Mouse (Mus musculus) adrenal gland, postnatal 25 days (tissue): ENCODE measurements around the gene Pcca. TPM values are rescaled to one million over a fixed set of nuclear protein-coding genes. Genes with fewer than 3 reads are reported as not detected.

ENCODE experiments used
- DNase-seq: peaks from one replicate; pipeline ENCODE4 v3.0.0; 2021; ENCODE audit warnings: mixed read lengths
- total RNA-seq: library from RNA; stranded (reverse); gene quantifications from 2 replicates; pipeline ENCODE4 v1.2.3, GENCODE M21; 2021

Pcca gene
- total RNA-seq, 1 experiment from 2014 or later = 133 TPM

GRCm38 (mm10) chr14:122648214-122648613, 114.1 kb downstream of the Pcca start:
- DNase-seq = no peak

- DNase-seq = no peak
Measured at GRCm38 (mm10) chr14:122649336-122649950, 115.3 kb downstream of the Pcca start.

DNA sequence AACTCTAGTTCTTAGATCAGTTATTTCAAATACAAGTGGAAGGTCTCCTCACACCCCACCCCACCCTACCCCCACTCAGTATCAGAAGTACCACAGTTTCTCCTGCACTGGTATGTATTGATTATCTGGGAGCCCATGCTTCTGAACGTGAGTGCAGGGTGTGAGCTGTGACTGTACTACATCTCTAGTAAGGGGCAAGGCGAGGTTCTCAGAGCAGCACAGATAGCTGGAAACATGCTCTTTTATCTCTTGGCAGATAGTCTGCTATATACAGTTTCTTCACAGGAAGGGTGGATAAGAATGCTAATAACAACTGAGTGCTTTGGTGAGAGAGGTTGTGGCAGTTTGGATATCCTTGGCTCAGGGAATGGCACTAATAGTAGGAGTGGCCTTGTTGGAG, 117.6 kb downstream of the Pcca start:
- no peak for DNase-seq

DNA sequence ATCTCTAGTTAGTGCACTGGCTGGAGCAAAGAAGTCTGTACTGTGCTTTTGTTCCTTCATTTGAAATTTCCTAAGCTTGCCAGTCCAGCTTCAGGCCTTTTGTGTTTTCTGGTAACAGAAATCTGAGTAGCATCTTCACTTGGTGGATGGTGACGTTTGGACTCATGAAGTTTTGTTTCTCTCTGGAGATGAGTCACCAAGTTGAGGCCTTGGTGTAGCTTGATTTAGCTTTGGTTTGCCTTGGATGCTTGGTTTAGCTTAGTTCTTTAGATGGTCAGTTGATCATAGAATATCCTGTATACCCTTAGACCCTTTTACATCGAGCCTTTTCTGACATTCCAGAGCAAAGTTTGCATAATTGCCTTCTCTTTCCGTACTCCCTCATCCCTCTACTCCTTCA, 141.5 kb downstream of the Pcca start:
- no peak for DNase-seq

- no peak for DNase-seq
Measured at GRCm38 (mm10) chr14:122683645-122684044, 149.5 kb downstream of the Pcca start.

GRCm38 (mm10) chr14:122684250-122684649, 150.1 kb downstream of the Pcca start:
- DNase-seq = no peak

DNA sequence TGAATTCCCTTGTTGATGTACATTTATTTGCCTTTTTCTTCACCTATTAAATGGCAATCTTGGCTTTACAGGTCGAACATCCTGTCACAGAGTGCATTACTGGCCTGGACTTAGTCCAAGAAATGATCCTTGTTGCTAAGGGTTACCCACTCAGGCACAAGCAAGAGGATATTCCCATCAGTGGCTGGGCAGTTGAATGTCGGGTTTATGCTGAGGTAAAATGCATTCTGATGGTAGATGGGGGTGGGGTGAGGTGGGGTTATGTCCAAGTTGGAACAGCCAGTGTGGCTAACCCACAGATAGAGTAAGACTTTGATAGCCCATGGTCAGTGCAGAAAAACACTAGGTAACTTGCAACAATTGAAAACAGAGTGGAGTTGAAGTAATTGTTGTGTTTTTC, 150.7 kb downstream of the Pcca start:
- no peak for DNase-seq

DNA sequence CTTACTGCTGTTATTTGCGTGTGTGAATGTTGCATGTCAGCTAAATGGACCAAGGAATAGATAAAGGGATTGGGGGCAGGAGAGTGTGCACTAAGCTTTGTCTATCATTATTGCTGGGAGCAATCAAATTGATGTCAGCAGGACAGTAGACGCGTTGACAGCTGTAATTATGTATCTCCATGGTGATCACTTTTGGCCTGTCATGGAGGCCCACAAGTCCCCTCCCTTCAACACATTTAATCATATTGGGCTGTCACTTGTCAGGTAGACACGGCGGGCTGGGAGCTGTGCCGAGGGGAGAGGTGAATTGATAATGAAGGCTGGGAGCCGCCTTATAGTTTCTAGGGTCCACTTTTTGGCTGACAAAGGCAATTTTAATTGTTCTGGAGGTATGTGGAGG, 153.3 kb downstream of the Pcca start:
- DNase-seq = no peak

DNA sequence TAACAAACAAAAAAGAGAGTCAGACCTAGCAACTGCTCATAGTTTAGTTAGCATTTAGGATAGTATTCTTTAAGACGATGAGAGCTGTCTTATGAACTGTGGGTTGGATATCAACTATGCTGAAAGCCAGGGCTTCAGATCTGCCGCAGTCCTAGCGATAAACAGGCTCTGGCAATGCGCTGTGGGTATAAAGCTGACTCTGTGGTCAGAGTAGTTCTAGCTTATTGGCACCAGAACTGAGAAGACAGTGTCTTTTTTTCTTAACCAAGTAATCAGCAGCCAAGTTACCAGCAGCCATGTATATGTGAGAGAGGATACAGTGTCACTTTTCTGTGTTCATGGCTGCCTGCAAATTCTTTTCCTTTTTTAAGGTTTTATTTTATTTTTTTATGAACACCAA, 154.3 kb downstream of the Pcca start:
- DNase-seq = no peak

- DNase-seq = no peak
Measured at GRCm38 (mm10) chr14:122689136-122689815, 155.2 kb downstream of the Pcca start.

DNA sequence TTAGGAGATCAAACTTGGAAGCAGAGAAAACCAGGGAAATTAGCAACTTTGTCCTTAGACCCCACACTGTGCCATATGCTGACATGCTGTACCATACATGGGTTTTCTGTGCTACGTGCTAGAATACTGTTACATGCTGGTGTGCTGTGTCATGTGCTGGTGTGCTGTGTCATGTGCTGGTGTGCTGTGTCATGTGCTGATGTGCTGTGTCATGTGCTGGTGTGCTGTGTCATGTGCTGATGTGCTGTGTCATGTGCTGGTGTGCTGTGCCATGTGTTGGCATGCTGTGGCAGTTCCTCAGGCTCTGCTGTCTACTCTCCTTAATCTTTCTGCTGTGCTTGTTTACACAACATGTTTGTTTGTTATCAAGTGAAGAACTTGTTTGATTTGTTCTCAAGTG, 157.4 kb downstream of the Pcca start:
- no peak for DNase-seq

DNA sequence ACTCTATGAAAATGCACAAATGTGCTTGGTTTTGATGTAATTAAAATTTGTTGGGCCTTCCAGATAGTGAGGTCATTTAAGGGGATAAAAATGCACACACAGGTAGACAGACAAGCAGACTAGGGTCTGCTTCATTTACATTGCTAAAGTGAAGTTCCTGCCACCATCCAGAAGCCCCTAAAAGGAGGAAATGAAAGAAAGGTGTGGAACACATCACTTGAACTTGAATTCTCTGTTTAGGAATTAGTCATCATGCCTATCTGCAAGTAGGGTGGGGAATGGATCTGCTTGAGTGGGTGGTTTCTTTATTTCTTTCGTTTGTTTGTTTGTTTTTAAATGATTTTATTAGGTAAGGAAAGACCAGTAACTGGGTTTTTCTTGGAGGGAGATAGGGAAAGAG, 166.2 kb downstream of the Pcca start:
- no peak for DNase-seq

DNA sequence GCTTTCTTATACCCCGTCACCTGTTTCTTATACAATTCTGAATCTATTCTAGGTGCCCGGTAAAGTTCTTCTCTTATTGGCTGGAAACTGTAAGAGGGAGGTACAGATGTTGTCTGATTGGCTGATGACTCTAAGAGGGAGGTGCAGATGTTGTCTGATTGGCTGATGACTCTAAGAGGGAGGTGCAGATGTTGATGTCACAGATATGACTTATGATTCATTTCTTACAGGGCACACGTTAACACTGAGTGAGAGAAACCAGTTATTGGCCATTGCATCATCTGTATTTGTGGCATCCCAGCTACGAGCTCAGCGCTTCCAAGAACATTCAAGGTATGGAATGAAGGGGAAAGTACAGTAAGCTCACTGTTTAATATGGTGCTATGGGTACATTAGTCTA, 179.7 kb downstream of the Pcca start:
- DNase-seq = no peak

- no peak for DNase-seq
Measured at GRCm38 (mm10) chr14:122714911-122715310, 180.8 kb downstream of the Pcca start.

- no peak for DNase-seq
Measured at GRCm38 (mm10) chr14:122716057-122716456, 181.9 kb downstream of the Pcca start.

DNA sequence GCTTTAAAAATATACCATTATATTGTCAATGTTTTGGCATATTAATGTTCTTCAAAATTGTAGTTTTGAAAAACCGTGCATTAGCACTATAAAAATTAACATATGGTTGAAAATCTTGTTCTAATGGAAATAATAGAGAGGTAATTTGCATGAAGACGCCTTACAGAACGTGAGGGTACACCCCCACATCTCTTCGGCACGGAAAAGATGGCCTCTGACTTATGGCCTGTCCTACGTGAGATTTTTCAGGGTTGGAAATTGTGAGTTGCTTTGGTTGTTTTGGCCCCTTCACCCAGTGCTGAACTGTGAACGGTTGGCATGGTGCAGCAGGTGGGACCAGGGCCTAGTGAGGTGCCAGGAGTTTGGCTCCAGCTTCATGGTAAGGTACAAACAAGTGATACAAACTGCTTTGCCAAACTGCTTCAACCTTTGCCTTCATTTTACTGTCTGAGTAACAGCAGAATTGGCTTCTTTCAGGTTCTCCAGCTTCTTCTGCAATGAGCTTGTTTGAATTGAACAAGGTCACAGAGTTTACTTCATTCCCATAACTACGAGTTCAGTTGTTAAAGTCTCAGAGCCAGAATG, 185.5 kb downstream of the Pcca start:
- DNase-seq = no peak

- no peak for DNase-seq
Measured at GRCm38 (mm10) chr14:122720989-122721388, 186.9 kb downstream of the Pcca start.

GRCm38 (mm10) chr14:122721750-122722149, 187.6 kb downstream of the Pcca start:
- DNase-seq = no peak

DNA sequence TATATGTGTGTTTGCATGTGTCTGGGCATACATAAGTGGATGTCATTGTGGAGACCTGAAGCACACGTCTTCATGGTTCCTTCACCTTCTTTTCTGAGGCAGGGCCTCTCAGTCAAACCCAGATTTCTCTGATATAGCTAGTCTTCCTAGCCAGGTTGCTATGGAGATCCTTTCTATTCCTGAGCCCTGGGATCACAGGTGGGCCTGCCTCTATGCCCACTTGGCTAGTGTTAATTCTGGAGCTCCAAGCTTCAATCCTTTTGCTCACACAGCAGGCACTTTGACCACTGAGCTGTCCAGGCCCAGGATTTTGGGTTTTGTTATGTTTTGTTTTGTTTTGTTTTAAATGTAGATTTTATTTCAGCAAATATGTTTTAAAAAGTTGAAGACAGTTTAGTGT, 192.3 kb downstream of the Pcca start:
- DNase-seq = no peak

- no peak for DNase-seq
Measured at GRCm38 (mm10) chr14:122729431-122730073, 195.4 kb downstream of the Pcca start.

DNA sequence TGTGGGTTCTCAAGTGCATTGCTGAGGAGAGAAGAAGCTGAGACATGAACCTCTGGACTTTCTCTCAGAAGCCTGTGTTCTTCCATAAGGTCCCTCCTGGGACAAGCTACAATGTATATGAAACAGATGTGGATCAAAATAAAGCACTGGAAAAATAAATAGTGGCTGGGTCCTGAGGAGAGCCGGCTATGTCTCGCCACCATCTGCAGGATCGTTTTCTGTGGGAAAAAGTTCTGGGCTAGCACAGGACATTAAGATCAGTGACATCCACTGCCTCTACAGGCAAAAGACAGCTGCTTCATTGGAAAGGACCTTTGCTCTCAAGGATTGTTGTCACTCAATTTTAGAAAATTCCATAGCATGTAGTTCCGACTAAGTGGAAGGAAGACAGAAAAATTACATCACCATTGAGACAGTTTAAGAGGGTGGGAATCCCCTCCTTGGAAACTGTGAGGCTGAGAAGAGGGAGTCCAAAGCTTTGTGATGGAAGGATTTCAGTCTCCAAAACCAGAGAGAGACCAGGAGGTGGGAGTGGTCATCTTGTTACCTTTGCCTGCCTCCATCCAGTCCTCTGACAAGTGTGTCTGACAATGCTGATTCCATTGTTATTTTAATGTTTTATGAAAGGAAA, 196.9 kb downstream of the Pcca start:
- no peak for DNase-seq

- no peak for DNase-seq
Measured at GRCm38 (mm10) chr14:122736806-122737205, 202.7 kb downstream of the Pcca start.
